ENCODE assay signal across 20 mouse cellular contexts in genomic region chr15:33926446-33926845, GRCm38 (mm10).
DNase-seq lines count a peak whose midpoint lies in the region; ATAC-seq and TF ChIP-seq lines count a peak whose summit lies in the region.
"Had no signal": no experiment of that assay in that cellular context is flagged by ENCODE, and none has a peak within 500 bp of the region (broad histone marks: within the 10 kb centered on the region; RNA-seq: fewer than 3 reads in every experiment).

No protein-coding gene starts in this region.

- H3K4me3 ChIP-seq in hindbrain, postnatal 0 days (ENCODE audit: low read length), result no peak overlapping the region
- no peak overlapping the region for H3K4me3 ChIP-seq in hindbrain, embryonic 11.5 days (ENCODE audit: low read depth, low read length)
- H3K4me3 ChIP-seq in midbrain, embryonic 16.5 days (ENCODE audit: low read depth, low read length), result no peak overlapping the region
- no peak overlapping the region for H3K4me3 ChIP-seq in midbrain, embryonic 11.5 days (ENCODE audit: low read depth, low read length)
- H3K4me3 ChIP-seq in midbrain, postnatal 0 days (ENCODE audit: low read depth, low read length), result no peak overlapping the region
- H3K4me3 ChIP-seq: heart, adult 2 months; heart, embryonic 10.5 days; heart, embryonic 13.5 days; hindbrain, embryonic 13.5 days had no signal

- no peaks in the 10 kb centered on the region for H3K36me3 ChIP-seq in hindbrain, postnatal 0 days (ENCODE audit: insufficient read depth, low read length)
- no peaks in the 10 kb centered on the region for H3K36me3 ChIP-seq in hindbrain, embryonic 11.5 days (ENCODE audit: control insufficient read depth, insufficient read depth, low read length)
- H3K36me3 ChIP-seq in midbrain, embryonic 16.5 days (ENCODE audit: control insufficient read depth, insufficient read depth, low read length), result no peaks in the 10 kb centered on the region
- H3K36me3 ChIP-seq in midbrain, embryonic 11.5 days (ENCODE audit: control insufficient read depth, insufficient read depth, low read length), result no peaks in the 10 kb centered on the region
- H3K36me3 ChIP-seq in midbrain, postnatal 0 days (ENCODE audit: insufficient read depth, low read length), result no peaks in the 10 kb centered on the region
- H3K36me3 ChIP-seq: heart, embryonic 10.5 days; heart, embryonic 13.5 days; hindbrain, embryonic 13.5 days had no signal

- no peak for TF ChIP-seq CTCF in hindbrain, postnatal 0 days (IDR thresholded peaks at IDR 0.05; ENCODE audit: low read depth)
- no peak for TF ChIP-seq CTCF in midbrain, postnatal 0 days (IDR thresholded peaks at IDR 0.05)

- no peaks in the 10 kb centered on the region for H3K4me1 ChIP-seq in hindbrain, postnatal 0 days (ENCODE audit: insufficient read depth, low read length)
- H3K4me1 ChIP-seq in hindbrain, embryonic 11.5 days (replicated peaks; ENCODE audit: control insufficient read depth, insufficient read depth, low read length), result no peaks in the 10 kb centered on the region
- H3K4me1 ChIP-seq in midbrain, embryonic 16.5 days (ENCODE audit: control insufficient read depth, insufficient read depth, low read length), result no peaks in the 10 kb centered on the region
- no peaks in the 10 kb centered on the region for H3K4me1 ChIP-seq in midbrain, embryonic 11.5 days (ENCODE audit: control insufficient read depth, insufficient read depth, low read length)
- no peaks in the 10 kb centered on the region for H3K4me1 ChIP-seq in midbrain, postnatal 0 days (ENCODE audit: insufficient read depth, low read length)
- H3K4me1 ChIP-seq: heart, embryonic 10.5 days; heart, embryonic 13.5 days; hindbrain, embryonic 13.5 days had no signal

- ATAC-seq in hindbrain, postnatal 0 days, result 0 out of 2 replicates have a peak, but pooled peaks have one; percentile 15
- no peak for ATAC-seq in hindbrain, embryonic 11.5 days (ENCODE audit: low FRiP score)
- ATAC-seq in midbrain, embryonic 16.5 days, result peak; percentile 51; the same call in 1 of the 2 replicates
- no peak for ATAC-seq in midbrain, embryonic 11.5 days (ENCODE audit: low FRiP score)
- ATAC-seq in midbrain, postnatal 0 days (ENCODE audit: low FRiP score), result peak; percentile 63; the same call in 1 of the 2 replicates
- ATAC-seq: CD4-positive, CD25-positive, alpha-beta regulatory T cell, adult 4 months; forebrain, embryonic 14.5 days had no signal

- no peak overlapping the region for H3K4me2 ChIP-seq in hindbrain, postnatal 0 days (ENCODE audit: low read depth, low read length)
- H3K4me2 ChIP-seq in hindbrain, embryonic 11.5 days (replicated peaks; ENCODE audit: low read depth, low read length), result no peak overlapping the region
- H3K4me2 ChIP-seq in midbrain, embryonic 16.5 days (ENCODE audit: low read length), result no peak overlapping the region
- no peak overlapping the region for H3K4me2 ChIP-seq in midbrain, embryonic 11.5 days
- H3K4me2 ChIP-seq in midbrain, postnatal 0 days (ENCODE audit: low read depth, low read length, poor library complexity, severe bottlenecking), result no peak overlapping the region
- H3K4me2 ChIP-seq: heart, embryonic 13.5 days; hindbrain, embryonic 13.5 days had no signal

- H3K9me3 ChIP-seq in hindbrain, postnatal 0 days (ENCODE audit: low read length), result no peaks in the 10 kb centered on the region
- no peaks in the 10 kb centered on the region for H3K9me3 ChIP-seq in hindbrain, embryonic 11.5 days (ENCODE audit: control insufficient read depth, low read length)
- no peaks in the 10 kb centered on the region for H3K9me3 ChIP-seq in midbrain, embryonic 16.5 days (replicated peaks; ENCODE audit: control insufficient read depth, low read length, poor library complexity, severe bottlenecking)
- H3K9me3 ChIP-seq in midbrain, embryonic 11.5 days (ENCODE audit: control insufficient read depth, low read length), result no peaks in the 10 kb centered on the region
- no peaks in the 10 kb centered on the region for H3K9me3 ChIP-seq in midbrain, postnatal 0 days (ENCODE audit: low read length)
- H3K9me3 ChIP-seq: heart, embryonic 10.5 days; heart, embryonic 13.5 days; hindbrain, embryonic 13.5 days had no signal

- DNase-seq in hindbrain, postnatal 0 days (ENCODE audit: low spot score), result peak; percentile 7
- no peak for DNase-seq in hindbrain, embryonic 11.5 days (ENCODE audit: low spot score)
- DNase-seq in midbrain, embryonic 11.5 days (ENCODE audit: low spot score, missing footprints), result no peak
- no peak for DNase-seq in midbrain, postnatal 0 days (ENCODE audit: low spot score)
- DNase-seq in gastrocnemius, postnatal 4 days (ENCODE audit: low spot score in 2 of 2), result no peak
- DNase-seq: adrenal gland, adult 2 months; adrenal gland, postnatal 14 days; cerebellum, adult 18-20 months; cerebellum, adult 9-10 months; cerebellum, postnatal 14 days; gastrocnemius, postnatal 25 days; heart, adult 2 months; heart, postnatal 14 days; heart, postnatal 4 days had no signal

- H3K9ac ChIP-seq in hindbrain, postnatal 0 days (replicated peaks; ENCODE audit: low read length), result no peak overlapping the region
- no peak overlapping the region for H3K9ac ChIP-seq in hindbrain, embryonic 11.5 days (ENCODE audit: low read depth, low read length)
- no peak overlapping the region for H3K9ac ChIP-seq in midbrain, embryonic 16.5 days (ENCODE audit: low read depth, low read length)
- H3K9ac ChIP-seq in midbrain, embryonic 11.5 days (ENCODE audit: low read length), result no peak overlapping the region
- no peak overlapping the region for H3K9ac ChIP-seq in midbrain, postnatal 0 days (replicated peaks; ENCODE audit: low read length, poor library complexity, severe bottlenecking)
- H3K9ac ChIP-seq: heart, embryonic 13.5 days; hindbrain, embryonic 13.5 days had no signal

- H3K27ac ChIP-seq in hindbrain, postnatal 0 days, result no peak overlapping the region
- H3K27ac ChIP-seq in hindbrain, embryonic 11.5 days (ENCODE audit: low read depth, low read length), result no peak overlapping the region
- no peak overlapping the region for H3K27ac ChIP-seq in midbrain, embryonic 16.5 days (ENCODE audit: low read length)
- H3K27ac ChIP-seq in midbrain, embryonic 11.5 days (ENCODE audit: low read depth, low read length), result no peak overlapping the region
- H3K27ac ChIP-seq in midbrain, postnatal 0 days (ENCODE audit: low read depth, low read length), result no peak overlapping the region
- H3K27ac ChIP-seq: heart, adult 2 months; heart, embryonic 10.5 days; heart, embryonic 13.5 days; hindbrain, embryonic 13.5 days had no signal

- no peaks in the 10 kb centered on the region for H3K27me3 ChIP-seq in hindbrain, postnatal 0 days (ENCODE audit: insufficient read depth, low read length)
- H3K27me3 ChIP-seq in hindbrain, embryonic 11.5 days (ENCODE audit: control insufficient read depth, insufficient read depth, low read length), result no peaks in the 10 kb centered on the region
- H3K27me3 ChIP-seq in midbrain, embryonic 16.5 days (ENCODE audit: control insufficient read depth, insufficient read depth, low read depth, low read length), result no peaks in the 10 kb centered on the region
- H3K27me3 ChIP-seq in midbrain, embryonic 11.5 days (ENCODE audit: control insufficient read depth, insufficient read depth, low read length), result no peaks in the 10 kb centered on the region
- no peaks in the 10 kb centered on the region for H3K27me3 ChIP-seq in midbrain, postnatal 0 days (ENCODE audit: insufficient read depth, low read length)
- H3K27me3 ChIP-seq: heart, embryonic 13.5 days; hindbrain, embryonic 13.5 days had no signal

- 49% methylated on average over 2 of the region's 2 CpGs for WGBS in hindbrain, postnatal 0 days
- 62% methylated on average over 2 of the region's 2 CpGs for WGBS in hindbrain, embryonic 11.5 days
- 37% methylated on average over 2 of the region's 2 CpGs for WGBS in midbrain, embryonic 16.5 days
- WGBS in midbrain, embryonic 11.5 days, result 65% methylated on average over 2 of the region's 2 CpGs
- 36% methylated on average over 2 of the region's 2 CpGs for WGBS in midbrain, postnatal 0 days

Comparison
In these comparisons a context has a peak if more than half of its experiments do, and no peak if none do; other contexts are left out.
1. ATAC-seq: peak in hindbrain, postnatal 0 days (single experiment), midbrain, embryonic 16.5 days (single experiment) and midbrain, postnatal 0 days (single experiment); none in hindbrain, embryonic 11.5 days (single experiment) and midbrain, embryonic 11.5 days (single experiment).